Mouse (Mus musculus) spleen, adult 2 months (tissue): ENCODE results near the gene Slc3a2.

Source experiments
- CTCF ChIP-seq: fragments of 200-500 bp; IDR thresholded peaks from 2 replicates; pipeline ENCODE4 v1.5.1; 2011; ENCODE audit warnings: mild to moderate bottlenecking, inconsistent platforms; ENCODE audit not compliant: insufficient read depth, insufficient read length, insufficient replicate concordance; ENCODE audit errors: extremely low read depth
- POLR2A ChIP-seq: fragments of 200-500 bp; IDR thresholded peaks from 2 replicates; pipeline ENCODE4 v1.6.1; 2011; ENCODE audit warnings: low read depth, low read length, inconsistent platforms

DNA sequence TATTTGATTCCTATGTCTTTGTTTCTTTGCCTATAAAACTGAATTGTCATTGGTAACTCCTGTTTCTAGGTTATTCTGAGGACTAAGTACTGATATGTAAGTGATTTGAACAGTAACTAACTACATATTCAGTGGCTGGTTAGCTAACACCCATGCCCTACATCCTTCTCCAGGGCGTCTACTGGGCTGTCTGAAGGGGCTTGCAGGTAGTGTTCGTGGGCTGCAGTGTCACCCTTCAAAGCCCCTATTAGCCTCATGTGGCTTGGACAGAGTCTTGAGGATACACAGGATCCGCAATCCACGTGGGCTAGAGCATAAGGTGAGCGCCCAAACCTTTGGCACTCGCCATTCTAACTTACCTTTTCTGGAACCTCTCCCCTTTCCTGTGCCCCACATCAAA lies 16.5 kb upstream of the Slc3a2 start:
- TF ChIP-seq POLR2A (no peak), CTCF (no peak)
